Mouse (Mus musculus) liver, embryonic 14.5 days (tissue): ENCODE measurements around the gene Il20rb.

Source experiments
- CTCF ChIP-seq: IDR thresholded peaks from 2 replicates; pipeline ENCODE4 v1.5.1; 2016; ENCODE audit warnings: antibody characterized with exemption, low read depth, control low read depth
- EP300 ChIP-seq: IDR thresholded peaks from 2 replicates; pipeline ENCODE4 v1.6.1; 2016; ENCODE audit warnings: antibody characterized with exemption, low read depth

- no peak for TF ChIP-seq CTCF
- TF ChIP-seq EP300 = no peak
Observed at GRCm38 (mm10) chr9:100488969-100489368, 2.4 kb upstream of the Il20rb start.
